Mouse (Mus musculus): ENCODE measurements at regions not wholly inside any gene's neighbourhood (a gene's known extent, or its start where the extent isn't known, plus 50 kb on each side); places are given as distances from the start of the nearest gene placed in this dataset.

DNA sequence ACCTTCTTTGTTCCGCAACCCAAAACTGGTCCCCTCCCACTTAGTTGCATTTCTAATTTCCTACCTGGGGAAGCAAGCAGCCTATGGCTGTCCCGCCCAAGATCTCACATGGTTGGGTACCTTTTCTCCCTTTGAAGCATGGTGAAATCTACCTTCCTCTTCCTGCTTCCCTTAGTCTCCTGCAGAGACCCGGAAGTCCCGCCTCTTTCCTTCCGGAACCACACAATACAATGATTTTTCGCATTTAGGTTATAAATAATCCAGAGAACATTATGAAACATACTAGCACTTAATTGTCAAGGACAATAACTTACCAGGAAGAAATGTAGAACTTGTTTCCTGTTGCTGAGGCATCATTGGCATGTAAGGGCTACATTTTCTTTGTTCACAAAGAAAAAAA lies 58.8 kb downstream of the 1700009N14Rik start:
- no peak for DNase-seq (ENCODE audit: low read depth, low spot score)

GRCm38 (mm10) chr4:39527492-39527891 lies 77.4 kb downstream of the 1700009N14Rik start:
- DNase-seq (ENCODE audit: low read depth, low spot score): no peak

DNA sequence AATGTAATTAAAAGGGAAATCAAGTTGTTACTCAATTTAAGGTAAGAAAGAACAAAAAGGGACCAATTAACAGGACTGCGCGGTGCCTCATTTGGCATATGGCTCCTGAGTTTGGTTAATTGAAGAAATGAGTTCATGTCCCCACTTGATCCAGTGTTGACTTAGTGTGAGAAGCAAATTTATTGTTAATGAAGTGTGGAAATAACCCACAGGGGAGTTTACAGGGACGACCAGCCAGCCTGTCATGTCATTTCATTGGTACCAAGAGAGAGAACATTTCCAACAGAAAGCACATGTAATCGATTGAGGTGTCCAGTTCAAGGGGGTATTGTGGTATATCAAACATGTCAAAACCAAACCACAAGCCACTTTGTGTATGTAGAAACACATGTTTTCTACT lies 78.6 kb downstream of the 1700009N14Rik start:
- no peak for DNase-seq (ENCODE audit: low read depth, low spot score)

DNA sequence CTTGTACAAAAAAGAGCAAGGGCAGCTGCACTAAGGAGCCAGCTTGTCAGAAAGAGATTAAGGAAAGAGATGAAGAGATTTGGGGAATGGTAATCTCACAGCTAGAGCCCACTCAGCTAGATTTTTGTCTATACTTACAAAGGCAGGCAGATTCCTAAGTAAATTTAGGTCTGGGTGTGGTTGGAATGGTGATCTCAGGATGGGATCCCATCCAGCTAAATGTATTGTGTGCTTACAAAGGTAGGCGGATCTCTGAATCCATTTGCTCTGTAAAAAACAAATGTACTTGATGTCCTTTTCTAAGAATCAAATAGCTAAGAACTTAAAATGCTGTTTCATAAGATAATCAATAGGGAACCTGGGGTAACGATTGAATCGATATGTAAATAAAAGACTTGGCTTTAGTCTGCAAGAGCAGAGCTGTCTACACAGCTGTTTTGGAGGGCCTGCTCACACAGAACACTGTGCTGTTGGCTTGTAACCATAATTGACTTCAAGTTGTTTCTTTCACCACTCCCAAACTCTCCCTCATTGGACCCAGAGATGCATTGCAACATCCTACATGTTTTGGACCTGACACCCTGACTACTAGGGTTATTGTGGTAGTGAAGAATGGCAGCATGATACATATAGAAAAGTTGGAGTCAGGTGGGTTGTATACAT lies 106.1 kb downstream of the 1700009N14Rik start:
- DNase-seq (ENCODE audit: low read depth, low spot score): peak; percentile 74

GRCm38 (mm10) chr4:39597426-39597825 lies 147.3 kb downstream of the 1700009N14Rik start:
- no peak for DNase-seq (ENCODE audit: low read depth, low spot score)

DNA sequence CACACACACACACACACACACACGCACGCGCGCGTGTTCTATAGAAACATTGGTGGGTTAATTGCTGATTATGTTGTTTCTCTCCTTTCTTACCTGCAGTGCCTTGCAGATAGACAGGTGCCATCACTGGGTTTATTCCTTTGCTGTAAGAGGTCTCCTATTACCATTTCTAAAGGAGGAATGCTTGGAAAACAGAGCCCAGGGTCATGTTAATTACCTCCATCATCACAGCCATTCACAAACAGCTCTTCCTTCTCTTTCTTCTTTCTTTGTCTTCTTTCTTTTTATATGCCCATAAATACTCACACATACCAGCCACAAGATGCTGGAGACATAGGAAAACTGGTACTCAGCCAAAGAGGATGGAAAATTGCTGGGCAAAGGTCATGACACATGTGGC lies 155.0 kb downstream of the 1700009N14Rik start:
- DNase-seq (ENCODE audit: low read depth, low spot score): peak; percentile 86

GRCm38 (mm10) chr4:39644136-39644535 lies 194.0 kb downstream of the 1700009N14Rik start:
- DNase-seq (ENCODE audit: low read depth, low spot score): no peak

DNA sequence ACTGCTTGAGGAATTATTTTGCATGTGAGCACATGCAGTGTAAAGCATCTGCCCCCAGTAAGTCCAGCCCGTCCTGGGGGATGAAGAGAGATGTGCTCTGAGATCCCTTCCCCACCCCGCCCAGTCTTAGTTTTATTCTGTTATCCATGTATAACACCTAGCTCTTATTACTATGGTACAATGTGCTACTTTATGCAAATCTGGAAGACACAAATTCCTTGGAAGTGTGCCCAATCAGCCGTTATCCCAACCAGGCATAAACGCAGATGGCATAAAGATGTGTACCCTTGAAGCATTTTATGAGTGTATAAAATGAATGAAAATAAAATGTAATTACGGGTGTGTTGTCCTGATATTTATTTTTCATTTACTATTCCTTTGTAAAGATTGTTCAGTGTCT lies 194.8 kb downstream of the 1700009N14Rik start:
- DNase-seq (ENCODE audit: low read depth, low spot score): no peak

- no peak for DNase-seq (ENCODE audit: low read depth, low spot score)
Observed at GRCm38 (mm10) chr4:39660538-39660937, 210.4 kb downstream of the 1700009N14Rik start.

DNA sequence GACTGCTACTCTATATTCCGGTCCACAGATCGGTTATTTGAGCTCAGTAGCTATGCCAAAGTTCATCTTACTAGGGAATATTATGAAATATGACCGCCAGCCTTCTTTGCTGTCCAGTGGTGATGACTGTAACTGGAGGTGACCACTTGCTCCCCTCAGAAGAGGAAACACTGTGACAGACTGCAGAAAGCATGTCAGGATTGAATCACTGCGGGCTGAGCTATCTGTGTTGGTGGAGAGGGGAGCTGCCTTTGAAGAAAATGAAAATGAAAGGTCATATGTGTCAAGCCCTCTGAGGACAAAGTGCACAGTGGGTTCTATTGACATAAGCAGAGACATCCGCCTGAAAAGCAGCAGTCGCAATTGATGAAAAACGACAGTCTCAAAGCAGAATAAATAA lies 222.5 kb downstream of the 1700009N14Rik start:
- no peak for DNase-seq (ENCODE audit: low read depth, low spot score)

- peak; percentile 95 for DNase-seq (ENCODE audit: low read depth, low spot score)
Observed at GRCm38 (mm10) chr4:39695236-39695635, 245.1 kb downstream of the 1700009N14Rik start.

DNA sequence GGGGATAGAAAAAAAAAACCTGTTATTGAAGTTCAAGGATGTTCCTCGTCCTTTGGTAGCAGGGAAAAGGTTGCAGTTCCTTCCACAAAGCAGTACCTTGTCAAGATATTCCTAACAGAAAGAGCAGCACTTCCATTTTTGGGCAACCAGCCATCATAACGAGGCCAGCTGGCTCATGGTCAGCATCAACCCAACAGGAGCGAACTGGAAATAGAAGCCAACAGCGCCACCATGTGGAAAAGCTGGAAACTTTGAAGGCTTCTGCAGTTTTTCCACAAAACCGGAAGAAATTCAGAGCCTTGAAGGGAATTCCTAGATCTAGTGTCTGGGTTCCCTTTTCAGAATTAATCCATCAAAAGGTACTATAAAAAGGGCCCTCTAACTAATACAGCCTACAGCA lies 247.5 kb downstream of the 1700009N14Rik start:
- peak; percentile 78 for DNase-seq (ENCODE audit: low read depth, low spot score)

DNA sequence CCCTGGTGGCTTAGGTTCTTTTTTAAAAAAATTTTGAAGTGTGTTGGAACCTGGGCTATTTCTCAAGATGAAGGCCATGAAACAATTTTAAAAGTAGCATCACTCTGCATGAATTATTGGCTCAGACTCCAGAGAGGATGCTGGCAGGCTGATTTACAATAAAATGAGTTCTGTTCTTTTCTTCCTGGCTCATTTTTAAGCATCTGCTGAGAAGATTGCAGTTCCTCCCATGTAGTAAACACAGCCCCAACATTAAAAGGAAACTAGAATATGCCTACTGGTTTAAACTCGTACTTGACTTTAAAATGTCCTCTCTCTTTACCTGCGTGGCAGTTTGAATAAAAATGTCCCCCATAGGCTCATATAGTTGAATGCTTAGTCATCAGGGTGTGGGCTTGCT lies 249.3 kb downstream of the 1700009N14Rik start:
- no peak for DNase-seq (ENCODE audit: low read depth, low spot score)

DNA sequence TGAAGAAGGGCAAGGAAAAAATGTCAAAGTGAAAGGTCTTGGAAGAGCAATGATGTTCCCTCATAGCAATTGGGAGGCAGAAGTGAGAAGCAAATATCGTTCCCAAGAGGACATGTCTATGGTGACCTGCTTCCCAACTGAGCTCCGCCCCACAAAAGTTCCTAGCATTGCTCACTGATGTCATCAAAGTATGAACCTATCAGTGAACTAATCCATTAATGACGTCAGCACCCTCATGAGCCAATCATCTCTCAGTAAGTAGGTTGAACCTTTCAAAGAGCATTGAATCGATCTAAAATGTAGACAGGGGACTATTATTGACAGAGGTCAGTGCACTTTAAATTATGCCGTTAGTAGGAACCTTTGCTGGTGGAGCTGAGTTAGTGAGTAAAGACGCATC lies 267.4 kb downstream of the 1700009N14Rik start:
- DNase-seq (ENCODE audit: low read depth, low spot score): peak; percentile 76

DNA sequence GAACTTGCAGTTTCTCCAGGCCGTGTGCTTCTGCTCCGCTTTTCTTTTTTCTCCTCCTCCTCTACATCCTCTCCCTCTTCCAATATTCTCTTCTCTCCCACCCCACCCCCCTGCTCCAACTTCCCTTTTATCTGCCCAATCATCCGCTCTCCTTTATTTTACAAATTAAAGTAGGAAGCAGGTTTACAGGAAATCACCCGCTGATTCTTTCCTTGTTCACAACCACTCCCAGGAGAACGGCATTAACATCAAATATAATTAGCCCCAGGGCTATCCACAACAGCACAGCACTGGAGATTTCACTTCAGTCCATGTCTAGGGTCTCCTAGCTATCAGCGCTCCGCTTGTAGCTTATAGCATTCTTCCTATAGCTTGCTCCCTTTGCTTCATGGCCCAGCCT lies 268.6 kb downstream of the 1700009N14Rik start:
- peak; percentile 96 for DNase-seq (ENCODE audit: low read depth, low spot score)

- DNase-seq (ENCODE audit: low read depth, low spot score): peak; percentile 77
Observed at GRCm38 (mm10) chr4:39719951-39720350, 269.9 kb downstream of the 1700009N14Rik start.

- DNase-seq (ENCODE audit: low read depth, low spot score): no peak
Observed at GRCm38 (mm10) chr4:39721524-39721923, 271.4 kb downstream of the 1700009N14Rik start.

DNA sequence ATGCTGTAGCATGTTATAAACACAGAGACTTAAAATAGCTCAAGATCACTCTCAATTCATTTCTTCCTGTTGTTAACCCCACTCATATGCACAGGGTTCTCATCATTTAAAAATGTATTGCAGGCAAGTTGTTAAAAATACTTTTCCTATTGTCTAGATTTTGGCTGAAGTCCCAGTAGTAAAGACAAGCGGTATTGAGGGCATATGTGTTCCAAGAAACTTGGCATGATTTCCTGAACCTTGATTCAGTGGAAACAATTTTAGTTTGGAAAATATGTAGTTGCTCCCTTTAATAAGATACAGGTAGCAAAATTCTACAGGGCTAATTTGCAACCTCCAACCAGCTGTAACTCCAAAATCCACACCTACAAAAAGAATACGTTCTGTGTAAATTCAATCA lies 315.5 kb downstream of the 1700009N14Rik start:
- no peak for DNase-seq (ENCODE audit: low read depth, low spot score)

DNA sequence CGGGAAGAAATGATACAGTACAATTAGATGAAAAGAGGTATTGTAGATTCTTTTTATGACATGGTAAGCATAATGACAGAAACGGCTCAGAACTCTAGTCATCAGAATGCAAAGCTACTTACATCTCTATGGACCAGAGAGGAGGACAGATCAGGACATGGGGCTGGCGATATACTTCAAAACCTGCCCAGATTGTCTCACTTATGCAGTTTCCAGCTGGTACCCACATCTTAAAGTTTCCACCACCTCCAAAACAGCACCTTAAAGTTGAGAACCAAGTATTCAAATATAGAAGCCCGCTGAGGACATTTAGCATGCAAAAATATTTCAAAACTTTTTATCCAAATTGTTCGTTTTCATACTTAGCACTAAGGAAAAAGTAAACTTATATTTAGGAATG lies 341.0 kb downstream of the 1700009N14Rik start:
- DNase-seq (ENCODE audit: low read depth, low spot score): no peak

DNA sequence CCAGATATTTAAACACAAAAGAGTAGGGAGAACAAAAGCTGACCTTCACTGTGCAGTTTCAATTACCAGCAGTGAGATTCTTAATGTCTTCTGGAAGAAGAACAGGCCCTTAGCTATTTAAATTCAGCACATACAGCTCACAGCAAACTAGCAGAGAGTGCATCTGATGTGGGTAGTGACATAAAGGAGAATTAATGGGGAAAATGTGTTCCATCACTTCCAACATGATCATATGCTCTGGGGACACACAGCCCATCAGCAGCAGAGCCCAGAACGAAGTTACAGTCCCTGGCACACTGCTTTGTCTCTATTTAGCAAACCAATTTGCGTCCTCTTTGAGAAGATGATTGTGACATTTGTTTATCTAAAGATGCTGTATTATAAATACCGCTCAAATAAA lies 332.9 kb upstream of the Aco1 start:
- no peak for DNase-seq (ENCODE audit: low read depth, low spot score)

DNA sequence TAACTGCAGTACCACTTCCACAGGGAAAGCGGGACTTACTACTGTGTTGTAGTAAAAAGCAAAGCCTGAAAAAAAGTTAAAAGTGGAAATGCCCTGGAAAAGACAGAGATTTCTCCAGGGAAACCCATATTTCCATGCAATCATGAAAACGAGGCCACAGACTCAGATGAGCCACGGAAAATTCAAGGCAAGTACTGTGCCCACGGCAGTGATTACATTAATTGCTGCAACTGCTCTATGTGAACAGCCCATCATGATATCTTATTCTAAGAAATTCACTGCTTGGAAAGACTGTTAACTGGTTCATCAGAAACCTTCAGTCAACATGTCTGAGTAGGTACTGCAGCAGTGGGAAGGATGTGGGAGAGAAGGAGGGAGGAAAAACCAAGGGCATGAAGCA lies 330.1 kb upstream of the Aco1 start:
- no peak for DNase-seq (ENCODE audit: low read depth, low spot score)

DNA sequence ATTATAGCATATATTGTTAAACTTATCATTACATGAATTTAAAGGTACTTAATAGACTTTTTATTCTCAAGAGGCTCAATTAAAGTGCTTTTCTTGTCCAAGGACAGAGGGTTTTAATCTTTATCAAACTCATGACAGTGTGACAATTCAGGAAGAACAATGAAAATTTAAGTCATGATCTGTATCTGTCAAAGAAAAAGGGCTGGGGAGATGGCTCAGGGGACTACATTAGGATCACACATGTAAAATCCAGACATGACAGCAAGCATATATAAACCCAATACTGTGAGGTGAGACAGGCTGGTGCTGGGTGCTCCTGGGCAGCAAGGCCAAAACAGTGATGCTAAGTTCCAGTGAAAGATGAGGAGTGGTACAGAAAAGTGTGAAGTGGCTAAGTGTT lies 327.3 kb upstream of the Aco1 start:
- no peak for DNase-seq (ENCODE audit: low read depth, low spot score)

DNA sequence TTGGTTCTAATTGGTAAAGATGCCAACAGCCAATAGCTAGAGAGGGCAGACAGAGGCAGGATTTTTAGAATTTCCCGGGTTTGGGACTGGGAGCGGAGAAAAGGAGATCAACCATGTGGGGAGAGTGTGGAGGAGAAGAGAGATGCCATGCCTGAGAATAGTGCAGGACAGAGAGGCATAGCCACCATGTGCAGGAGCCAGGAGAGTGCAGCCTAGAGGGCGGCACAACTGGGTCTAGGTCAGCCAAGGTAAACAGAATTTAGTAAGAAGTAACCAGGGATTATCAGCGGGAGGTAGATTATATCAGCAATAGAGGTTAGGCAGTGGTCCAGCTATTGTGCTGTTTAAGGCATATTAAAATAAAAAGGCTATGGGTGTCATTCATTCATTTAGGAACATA lies 325.2 kb upstream of the Aco1 start:
- no peak for DNase-seq (ENCODE audit: low read depth, low spot score)

- no peak for DNase-seq (ENCODE audit: low read depth, low spot score)
Observed at GRCm38 (mm10) chr4:39833634-39834033, 309.2 kb upstream of the Aco1 start.

Data from R1 (cell line).